Mouse (Mus musculus): Measurements from ENCODE around the gene Gabrb2.

Gene Gabrb2

GRCm38 (mm10) chr11:42418996-42419782 lies at the start of gene Gabrb2:
TSS of gene Gabrb2 (plus strand) at chr11:42419757.
- no peak for DNase-seq (ENCODE audit: low spot score)

- no peak for DNase-seq (ENCODE audit: low spot score)
Observed at GRCm38 (mm10) chr11:42378983-42379382, 40.6 kb upstream of the Gabrb2 start.

GRCm38 (mm10) chr11:42386486-42386885 lies 33.1 kb upstream of the Gabrb2 start:
- DNase-seq (ENCODE audit: low spot score): no peak

- no peak for DNase-seq (ENCODE audit: low spot score)
Observed at GRCm38 (mm10) chr11:42390682-42391290, 28.8 kb upstream of the Gabrb2 start.

GRCm38 (mm10) chr11:42393451-42393850 lies 26.1 kb upstream of the Gabrb2 start:
- no peak for DNase-seq (ENCODE audit: low spot score)

GRCm38 (mm10) chr11:42419791-42420633 lies 455 bp downstream of the Gabrb2 start:
- no peak for DNase-seq (ENCODE audit: low spot score)

- DNase-seq (ENCODE audit: low spot score): no peak
Observed at GRCm38 (mm10) chr11:42420634-42421470, 1.3 kb downstream of the Gabrb2 start.

- no peak for DNase-seq (ENCODE audit: low spot score)
Observed at GRCm38 (mm10) chr11:42423231-42423630, 3.7 kb downstream of the Gabrb2 start.

- no peak for DNase-seq (ENCODE audit: low spot score)
Observed at GRCm38 (mm10) chr11:42431495-42431894, 11.9 kb downstream of the Gabrb2 start.

- no peak for DNase-seq (ENCODE audit: low spot score)
Observed at GRCm38 (mm10) chr11:42438978-42439377, 19.4 kb downstream of the Gabrb2 start.

GRCm38 (mm10) chr11:42443641-42444040 lies 24.1 kb downstream of the Gabrb2 start:
- no peak for DNase-seq (ENCODE audit: low spot score)

GRCm38 (mm10) chr11:42448929-42449328 lies 29.4 kb downstream of the Gabrb2 start:
- no peak for DNase-seq (ENCODE audit: low spot score)

- DNase-seq (ENCODE audit: low spot score): no peak
Observed at GRCm38 (mm10) chr11:42464136-42464535, 44.6 kb downstream of the Gabrb2 start.

GRCm38 (mm10) chr11:42468381-42468780 lies 48.8 kb downstream of the Gabrb2 start:
- DNase-seq (ENCODE audit: low spot score): no peak

GRCm38 (mm10) chr11:42474523-42474922 lies 55.0 kb downstream of the Gabrb2 start:
- no peak for DNase-seq (ENCODE audit: low spot score)

GRCm38 (mm10) chr11:42487625-42488024 lies 68.1 kb downstream of the Gabrb2 start:
- DNase-seq (ENCODE audit: low spot score): no peak

GRCm38 (mm10) chr11:42501166-42501565 lies 81.6 kb downstream of the Gabrb2 start:
- DNase-seq (ENCODE audit: low spot score): no peak

GRCm38 (mm10) chr11:42505436-42505835 lies 85.9 kb downstream of the Gabrb2 start:
- DNase-seq (ENCODE audit: low spot score): no peak

- DNase-seq (ENCODE audit: low spot score): no peak
Observed at GRCm38 (mm10) chr11:42505911-42506310, 86.4 kb downstream of the Gabrb2 start.

GRCm38 (mm10) chr11:42521960-42522359 lies 102.4 kb downstream of the Gabrb2 start:
- no peak for DNase-seq (ENCODE audit: low spot score)

GRCm38 (mm10) chr11:42528226-42528881 lies 108.8 kb downstream of the Gabrb2 start:
- no peak for DNase-seq (ENCODE audit: low spot score)
